Mouse (Mus musculus) E14TG2a.4 (cell line): ENCODE results near the gene Cnga4.

Experiments used
- CTCF ChIP-seq: conservative IDR thresholded peaks from 2 replicates; pipeline ENCODE4 v1.5.1; 2014; ENCODE audit warnings: low read length
- NANOG ChIP-seq: IDR thresholded peaks from 2 replicates; pipeline ENCODE4 v1.6.1; 2014; ENCODE audit warnings: borderline replicate concordance, low read length, mixed read lengths

GRCm38 (mm10) chr7:105414385-105414784 lies 10.0 kb downstream of the Cnga4 start:
- TF ChIP-seq CTCF: no peak
- TF ChIP-seq NANOG: no peak
